Mouse (Mus musculus) cerebellum, postnatal 4 days (tissue): ENCODE measurements around the gene Irx1.

Experiments used
- DNase-seq, 2 experiments: peaks; one replicate each; pipeline ENCODE4 v3.0.0; 2022; ENCODE audit warnings: low spot score in 2 of 2, mixed read lengths in 1 of 2

The Irx1 gene

GRCm38 (mm10) chr13:71963356-71964351 is at the start of gene Irx1:
Gene Irx1 (minus strand): TSS chr13:71963723.
- peak in 1 of 2 experiments; percentile 73 for DNase-seq

GRCm38 (mm10) chr13:71979932-71980655 is 16.6 kb upstream of the Irx1 start:
- DNase-seq, result no peak

- DNase-seq, result no peak
Observed at GRCm38 (mm10) chr13:71975753-71976152, 12.2 kb upstream of the Irx1 start.

- DNase-seq, result no peak
Observed at GRCm38 (mm10) chr13:71968286-71968685, 4.8 kb upstream of the Irx1 start.

GRCm38 (mm10) chr13:71967341-71968250 is 4.1 kb upstream of the Irx1 start:
- DNase-seq, result no peak

- DNase-seq, result no peak
Observed at GRCm38 (mm10) chr13:71966631-71967030, 3.1 kb upstream of the Irx1 start.

- peak in 1 of 2 experiments; percentile 28 for DNase-seq
Observed at GRCm38 (mm10) chr13:71964366-71964765, 843 bp upstream of the Irx1 start.

- DNase-seq, result peak in 1 of 2 experiments; percentile 35
Observed at GRCm38 (mm10) chr13:71962661-71963355, 715 bp downstream of the Irx1 start.

GRCm38 (mm10) chr13:71961891-71962660 is 1.4 kb downstream of the Irx1 start:
- no peak for DNase-seq

- no peak for DNase-seq
Observed at GRCm38 (mm10) chr13:71960846-71961735, 2.4 kb downstream of the Irx1 start.

GRCm38 (mm10) chr13:71960277-71960672 is 3.2 kb downstream of the Irx1 start:
- no peak for DNase-seq

- peak in 1 of 2 experiments; percentile 38 for DNase-seq
Observed at GRCm38 (mm10) chr13:71959361-71960276, 3.9 kb downstream of the Irx1 start.

- peak in 1 of 2 experiments; percentile 39 for DNase-seq
Observed at GRCm38 (mm10) chr13:71958651-71959050, 4.9 kb downstream of the Irx1 start.

- DNase-seq, result no peak
Observed at GRCm38 (mm10) chr13:71957811-71958351, 5.6 kb downstream of the Irx1 start.

- DNase-seq, result no peak
Observed at GRCm38 (mm10) chr13:71957147-71957546, 6.4 kb downstream of the Irx1 start.

- peak in 1 of 2 experiments; percentile 70 for DNase-seq
Observed at GRCm38 (mm10) chr13:71956481-71956880, 7.0 kb downstream of the Irx1 start.

- no peak for DNase-seq
Observed at GRCm38 (mm10) chr13:71951966-71952365, 11.6 kb downstream of the Irx1 start.

GRCm38 (mm10) chr13:71949859-71950258 is 13.7 kb downstream of the Irx1 start:
- DNase-seq, result no peak
